Mouse (Mus musculus): ENCODE measurements around the gene Mnat1. TPM values are rescaled to one million over a fixed set of nuclear protein-coding genes. Genes with fewer than 3 reads are reported as not detected.

Mnat1 gene
- polyA plus RNA-seq, 2 experiments, result 31.2 to 44.7 TPM

- no peaks in the 10 kb centered on the region for H3K9me3 ChIP-seq (ENCODE audit: control insufficient read depth, low read length)
- no peaks in the 10 kb centered on the region for H3K27me3 ChIP-seq (ENCODE audit: control insufficient read depth, insufficient read depth, low read length)
- H3K27ac ChIP-seq (replicated peaks; ENCODE audit: low read depth, low read length), result no peak overlapping the region
- no peak overlapping the region for H3K4me3 ChIP-seq (replicated peaks; ENCODE audit: low read length)
- H3K36me3 ChIP-seq (ENCODE audit: control insufficient read depth, insufficient read depth, low read length), result 0 out of 2 replicates have a peak, but pooled peaks cover 2% of the 10 kb centered on the region
- TF ChIP-seq POLR2A (IDR thresholded peaks at IDR 0.05; ENCODE audit: borderline replicate concordance, extremely low read depth, insufficient read depth, insufficient read length), result no peak
- DNase-seq (ENCODE audit: low spot score), result no peak
- no peak overlapping the region for H3K9ac ChIP-seq (ENCODE audit: low read depth, low read length, severe bottlenecking)
- 62% methylated on average over 2 of the region's 2 CpGs for WGBS
- H3K4me2 ChIP-seq (replicated peaks; ENCODE audit: low read depth, low read length, severe bottlenecking), result no peak overlapping the region
- no peaks in the 10 kb centered on the region for H3K4me1 ChIP-seq (ENCODE audit: control insufficient read depth, insufficient read depth, low read length)
- no peak for ATAC-seq (ENCODE audit: low FRiP score, low read depth)
Measured at GRCm38 (mm10) chr12:73308711-73309110, 185.2 kb downstream of the Mnat1 start.

- DNase-seq (ENCODE audit: low spot score), result no peak
- Histone ChIP-seq H3K27ac (replicated peaks; ENCODE audit: low read depth, low read length) (no peak overlapping the region), H3K4me3 (replicated peaks; ENCODE audit: low read length) (no peak overlapping the region), H3K36me3 (ENCODE audit: control insufficient read depth, insufficient read depth, low read length) (no peaks in the 10 kb centered on the region), H3K4me1 (ENCODE audit: control insufficient read depth, insufficient read depth, low read length) (no peaks in the 10 kb centered on the region), H3K4me2 (replicated peaks; ENCODE audit: low read depth, low read length, severe bottlenecking) (no peak overlapping the region), H3K9me3 (ENCODE audit: control insufficient read depth, low read length) (no peaks in the 10 kb centered on the region), H3K9ac (ENCODE audit: low read depth, low read length, severe bottlenecking) (no peak overlapping the region), H3K27me3 (ENCODE audit: control insufficient read depth, insufficient read depth, low read length) (no peaks in the 10 kb centered on the region)
- WGBS, result 90% methylated on average over 7 of the region's 7 CpGs
- no peak for TF ChIP-seq POLR2A (IDR thresholded peaks at IDR 0.05; ENCODE audit: borderline replicate concordance, extremely low read depth, insufficient read depth, insufficient read length)
- ATAC-seq (ENCODE audit: low FRiP score, low read depth), result no peak
Measured at GRCm38 (mm10) chr12:73317706-73318686, 194.5 kb downstream of the Mnat1 start.

Other genes starting within 250 kb of the Mnat1 start
- not detected in 2 replicates for gene Six6, start 183.8 kb upstream of the Mnat1 start, polyA plus RNA-seq (2012; rRNA removed)
- not detected in 2 replicates for gene Six6, start 183.8 kb upstream of the Mnat1 start, polyA plus RNA-seq (2014; fragmentation: Nextera tagmentation; extraction: Ambion mirVana)
- 10.8 and 15.7 TPM in 2 replicates for gene 4930447C04Rik, start 182.9 kb upstream of the Mnat1 start, polyA plus RNA-seq (2012; rRNA removed)
- 3.2 TPM in 2 replicates for gene 4930447C04Rik, start 182.9 kb upstream of the Mnat1 start, polyA plus RNA-seq (2014; fragmentation: Nextera tagmentation; extraction: Ambion mirVana)
- gene Six1, start 69.8 kb upstream of the Mnat1 start, polyA plus RNA-seq (2012; rRNA removed), result 37.6 and 43.1 TPM in 2 replicates
- 44.5 and 44.6 TPM in 2 replicates for gene Six1, start 69.8 kb upstream of the Mnat1 start, polyA plus RNA-seq (2014; fragmentation: Nextera tagmentation; extraction: Ambion mirVana)
- 6.6 and 8.7 TPM in 2 replicates for gene Six4, start 10.3 kb upstream of the Mnat1 start, polyA plus RNA-seq (2012; rRNA removed)
- 6.6 and 7.0 TPM in 2 replicates for gene Six4, start 10.3 kb upstream of the Mnat1 start, polyA plus RNA-seq (2014; fragmentation: Nextera tagmentation; extraction: Ambion mirVana)
- gene Trmt5, start 163.0 kb downstream of the Mnat1 start, polyA plus RNA-seq (2012; rRNA removed), result 14.1 and 15.3 TPM in 2 replicates
- 14.5 and 16.6 TPM in 2 replicates for gene Trmt5, start 163.0 kb downstream of the Mnat1 start, polyA plus RNA-seq (2014; fragmentation: Nextera tagmentation; extraction: Ambion mirVana)
- gene Slc38a6, start 163.1 kb downstream of the Mnat1 start, polyA plus RNA-seq (2012; rRNA removed), result 37.6 and 47.3 TPM in 2 replicates
- 13.1 and 17.2 TPM in 2 replicates for gene Slc38a6, start 163.1 kb downstream of the Mnat1 start, polyA plus RNA-seq (2014; fragmentation: Nextera tagmentation; extraction: Ambion mirVana)

All from limb, embryonic 14.5 days (tissue).